Mouse (Mus musculus) WW6 (cell line): ENCODE data around the gene Cd47.

Source experiments
- DNase-seq: peaks from one replicate; pipeline ENCODE4 v3.0.0-alpha.2; 2013; ENCODE audit warnings: low read depth, low spot score

Cd47 gene

DNA sequence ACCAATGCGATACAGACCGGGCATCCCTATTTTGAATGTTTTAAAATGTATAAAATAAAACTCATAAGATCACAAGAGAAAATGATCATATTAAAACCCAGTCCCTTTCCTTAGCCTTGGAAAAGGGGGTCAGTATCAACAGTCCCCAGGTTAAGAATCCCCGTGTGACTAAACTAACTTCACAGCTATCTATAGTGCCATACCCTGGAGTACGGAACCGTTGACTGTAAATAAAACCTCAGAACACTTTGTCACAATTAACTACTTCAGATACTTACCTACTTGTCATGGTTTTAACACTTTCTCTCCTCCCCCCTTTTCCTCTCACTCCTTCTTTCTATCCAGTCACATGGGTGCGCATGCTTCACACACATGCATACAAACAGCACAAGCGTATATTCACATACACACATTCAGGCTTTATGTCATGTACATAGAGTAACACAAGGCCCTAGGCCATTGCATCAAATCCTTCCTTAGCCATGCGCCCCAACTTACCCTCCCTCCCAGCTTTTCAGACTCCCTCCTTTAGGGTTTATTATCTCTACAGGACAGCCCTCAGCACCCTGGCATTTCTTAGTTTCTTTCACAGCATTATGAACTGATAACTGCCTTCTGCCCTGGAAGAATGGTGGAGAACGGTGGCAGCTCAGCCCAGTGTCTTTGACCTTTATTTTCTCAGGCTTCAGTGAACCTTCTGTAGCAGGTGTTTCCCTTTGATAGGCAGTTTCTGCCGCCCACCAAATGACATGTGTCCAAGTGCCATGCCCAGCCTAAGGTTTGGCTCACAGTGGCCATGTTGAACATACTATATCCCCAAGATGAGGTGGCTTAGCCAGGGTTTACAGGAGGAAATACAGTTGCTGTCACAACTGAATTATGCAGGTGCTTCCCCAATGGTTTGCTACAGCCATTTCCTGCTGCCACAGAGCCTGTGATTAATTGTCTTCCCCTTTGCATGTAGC, at the start of gene Cd47:
Cd47 (plus strand) TSS at position 937 of the 965 bp plus-strand sequence.
- no peak for DNase-seq

DNA sequence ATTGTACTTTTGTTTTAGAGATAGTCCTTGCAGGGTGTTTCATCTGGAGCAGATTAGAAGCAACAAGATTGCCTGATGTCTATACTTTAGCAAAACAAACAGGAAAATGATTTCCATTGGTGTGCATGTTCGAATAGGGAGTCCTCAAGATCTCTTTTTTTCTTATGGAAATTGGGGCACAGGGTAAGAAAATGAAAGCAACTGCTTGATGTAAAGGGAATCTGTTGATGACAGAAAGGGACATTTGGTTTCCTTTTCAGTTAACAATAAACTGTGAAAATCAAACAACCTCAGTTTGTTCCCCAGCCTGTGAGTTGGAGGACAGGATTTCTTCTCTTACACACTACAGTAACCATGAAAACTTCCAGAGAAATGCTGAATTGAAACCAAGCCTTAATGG, 47.4 kb upstream of the Cd47 start:
- no peak for DNase-seq

DNA sequence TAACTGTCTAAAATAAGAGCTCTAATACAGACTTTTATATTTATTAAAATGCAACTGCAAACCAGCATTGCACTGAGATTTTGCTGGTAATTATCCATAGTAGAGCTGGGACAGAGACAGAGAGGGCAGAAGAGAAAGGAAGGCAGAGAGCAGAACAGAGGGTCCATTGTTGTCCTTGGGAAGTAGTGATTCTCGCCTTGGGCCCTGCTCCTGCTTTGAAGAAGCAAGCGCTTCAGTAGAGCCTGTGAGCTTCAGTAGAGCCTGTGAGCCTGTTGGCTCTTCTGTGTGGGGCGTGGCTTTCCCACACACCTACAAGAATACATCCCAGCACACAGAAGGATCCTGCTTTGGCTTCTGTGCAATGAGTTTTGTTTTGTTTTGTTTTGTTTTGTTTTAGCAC, 47.0 kb upstream of the Cd47 start:
- no peak for DNase-seq

DNA sequence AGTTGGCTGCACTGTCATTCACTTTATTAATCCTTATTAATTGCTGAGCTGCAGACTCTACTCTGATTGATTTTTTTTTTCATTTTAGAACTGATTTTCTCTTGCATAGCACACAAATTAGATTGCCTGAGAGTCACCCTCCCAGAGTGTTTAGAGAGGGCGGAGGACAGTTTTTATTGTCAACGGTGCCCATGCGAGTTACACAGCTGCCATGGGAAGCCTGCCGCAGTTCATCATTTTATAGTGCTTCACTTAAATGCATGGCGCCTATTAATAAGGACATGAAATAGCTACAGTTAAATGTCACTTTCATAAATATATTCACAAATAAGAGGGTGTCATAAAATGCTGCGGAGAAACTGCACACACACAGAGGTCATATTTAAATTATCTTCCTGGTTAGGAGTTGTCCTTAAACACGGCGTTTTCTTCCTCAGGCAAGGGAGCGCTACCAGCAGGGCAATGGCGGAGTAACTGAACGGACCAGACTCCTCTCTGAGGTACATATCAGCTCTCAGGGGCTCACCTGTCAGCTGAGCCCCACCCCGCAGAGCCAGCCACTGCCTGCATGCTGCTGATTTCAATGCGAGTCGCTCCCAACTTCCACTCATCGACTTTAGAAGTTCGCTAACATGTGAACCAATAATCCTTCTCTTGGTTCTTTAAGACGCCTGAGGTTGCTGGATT, 39.7 kb upstream of the Cd47 start:
- no peak for DNase-seq

DNA sequence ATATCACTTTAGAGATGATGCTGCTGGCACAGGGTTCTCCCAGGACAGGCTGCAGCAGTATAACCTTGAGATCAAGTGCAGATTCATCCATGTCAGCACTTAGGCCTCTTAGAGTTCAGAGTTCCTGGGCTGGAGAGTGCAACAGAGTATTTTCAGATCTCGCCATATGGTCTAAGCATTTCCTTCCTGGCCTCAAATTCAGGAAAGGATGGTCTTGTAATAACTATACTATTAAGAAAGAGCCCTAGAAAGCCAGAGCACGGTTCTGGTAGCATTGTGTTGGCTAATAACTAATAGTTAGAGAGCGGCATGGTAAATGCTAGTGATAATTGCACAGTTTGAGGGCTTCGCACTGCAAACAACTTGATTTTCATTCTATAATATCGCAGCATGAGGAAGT, 38.4 kb upstream of the Cd47 start:
- DNase-seq: no peak

DNA sequence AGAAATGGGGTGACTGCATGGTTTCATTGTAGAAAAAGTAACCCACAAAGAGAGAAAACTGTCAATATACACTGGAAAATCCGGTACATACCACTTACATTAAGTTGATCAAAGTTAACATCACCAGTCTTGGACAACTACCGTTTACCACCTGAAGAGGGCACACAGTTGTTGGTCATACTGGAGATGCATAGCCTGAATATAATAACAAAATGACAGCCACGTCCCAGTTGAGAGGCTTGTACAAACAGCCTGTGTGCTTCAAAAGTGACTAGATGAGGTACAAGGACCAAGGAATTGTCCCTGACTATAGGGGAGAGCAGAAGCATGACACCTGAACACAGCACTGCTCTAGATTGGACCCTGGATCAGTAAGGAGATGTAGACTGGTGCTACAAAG, 34.0 kb upstream of the Cd47 start:
- DNase-seq: no peak

DNA sequence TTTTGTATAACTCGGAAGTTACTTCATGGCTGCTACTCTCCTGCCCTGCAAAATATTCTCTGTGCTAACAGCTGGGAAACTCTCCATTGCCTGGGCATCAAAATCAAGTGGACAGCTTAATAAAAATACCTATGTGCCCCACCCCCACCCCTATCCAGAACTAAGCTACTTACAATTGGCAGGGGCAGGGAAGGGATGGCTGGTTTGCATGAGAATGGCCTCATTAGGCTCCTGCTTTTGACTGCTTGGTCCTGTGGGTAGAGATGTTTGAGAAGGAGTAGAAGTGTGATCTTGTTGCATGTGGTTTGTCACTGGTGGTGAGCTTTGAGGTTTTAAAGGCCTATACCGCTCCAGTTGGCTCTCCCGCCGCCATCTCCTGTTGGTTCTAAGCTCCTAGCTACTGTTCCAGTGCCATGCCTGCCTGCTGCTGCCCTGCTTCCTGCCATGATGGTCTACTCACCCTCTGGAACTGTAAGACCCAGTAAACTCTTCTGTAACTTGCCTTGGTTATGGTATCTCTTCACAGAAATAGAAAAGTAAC, 31.8 kb upstream of the Cd47 start:
- DNase-seq: no peak

DNA sequence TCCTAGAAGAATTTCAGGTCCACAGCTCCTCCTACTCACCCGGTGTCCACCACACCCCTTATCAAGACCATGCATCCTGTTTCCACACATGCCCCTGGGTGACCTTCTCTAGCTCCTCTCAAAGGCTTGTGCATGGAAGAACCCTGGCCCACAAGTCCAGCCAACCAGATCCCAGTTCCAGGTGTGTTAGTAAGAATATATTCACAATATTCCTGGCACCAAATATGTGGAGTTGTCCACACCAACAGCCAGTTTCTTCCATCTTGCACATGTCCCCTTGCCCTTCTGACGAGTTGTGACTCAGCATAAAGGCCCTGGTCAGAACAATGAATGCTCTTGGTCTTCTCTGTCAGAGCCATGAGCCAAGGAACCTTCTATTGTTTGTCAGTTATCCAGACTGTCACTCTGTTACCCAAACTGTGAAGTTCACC, 30.5 kb upstream of the Cd47 start:
- DNase-seq: no peak

DNA sequence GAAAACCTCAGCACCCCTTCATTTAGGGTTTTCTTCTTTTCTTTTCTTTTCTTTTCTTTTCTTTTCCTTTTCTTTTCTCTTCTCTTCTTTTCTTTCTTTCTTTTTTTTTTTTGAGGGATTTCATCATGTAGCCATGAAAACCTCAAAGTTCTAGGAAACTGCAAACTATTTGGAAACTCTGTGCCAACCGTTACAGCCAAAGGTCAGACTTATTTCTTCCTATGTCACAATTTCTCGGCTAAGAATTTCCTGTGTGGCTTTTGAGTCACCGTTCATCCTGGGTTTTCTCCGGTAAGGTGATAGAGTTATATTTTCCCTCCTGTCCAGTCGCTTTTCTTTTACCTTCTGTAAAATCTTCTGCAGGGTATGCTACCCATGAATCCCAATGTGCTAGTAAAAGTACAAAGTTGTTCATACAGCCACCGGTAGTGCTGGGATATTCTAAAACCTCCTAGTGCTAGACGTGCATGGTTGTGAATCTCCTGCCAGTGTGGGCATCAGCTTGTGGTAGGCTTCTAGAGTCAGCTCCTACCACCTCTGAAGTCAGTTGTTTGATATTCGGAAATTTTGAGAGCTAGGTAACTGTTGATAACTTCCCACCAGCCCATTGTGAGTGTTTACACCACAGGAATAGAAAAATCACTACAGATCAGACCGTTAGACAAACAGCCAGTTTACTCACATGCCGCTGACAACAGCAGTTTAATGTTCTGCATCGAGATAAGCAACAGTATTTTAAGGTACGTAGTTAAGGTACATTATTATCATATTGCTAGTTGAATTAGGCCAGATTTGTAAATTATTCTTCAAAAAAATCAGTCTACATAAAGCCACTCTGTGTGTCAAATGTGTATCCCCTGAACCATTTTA, 29.8 kb upstream of the Cd47 start:
- DNase-seq: no peak

DNA sequence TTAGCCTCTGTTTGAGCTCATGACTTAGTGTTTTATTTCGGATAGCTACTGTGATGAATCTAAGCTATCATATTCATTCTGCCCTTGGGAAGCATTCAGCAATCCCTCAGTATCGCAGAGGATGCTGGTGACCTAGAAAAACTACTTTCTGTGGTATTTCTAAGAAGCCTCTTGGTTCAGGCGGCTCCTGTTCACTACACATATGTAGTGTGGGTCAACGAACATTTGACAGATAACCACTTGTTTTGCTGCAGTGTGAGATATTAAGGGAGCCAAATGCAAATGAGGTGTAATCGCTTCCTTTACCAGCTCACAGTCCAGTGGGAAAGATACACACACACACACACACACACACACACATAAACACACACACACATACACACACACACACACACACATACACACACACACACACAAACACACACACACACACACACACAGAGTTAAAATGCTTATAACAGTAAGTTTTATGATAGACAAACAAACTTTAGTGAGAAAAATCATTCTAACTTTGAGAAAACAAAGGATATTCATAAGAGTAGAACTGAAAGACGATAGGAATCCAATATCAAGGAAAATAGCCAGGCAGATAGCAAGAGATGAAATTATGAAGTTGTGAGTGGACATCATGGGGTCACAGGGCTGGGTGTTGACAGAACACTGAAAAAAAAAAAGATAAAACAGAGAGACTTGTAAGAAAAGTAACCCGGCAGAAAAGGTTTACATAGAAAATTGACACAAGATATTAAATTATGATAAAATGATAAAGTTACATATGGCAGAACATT, 28.5 kb upstream of the Cd47 start:
- DNase-seq: no peak

DNA sequence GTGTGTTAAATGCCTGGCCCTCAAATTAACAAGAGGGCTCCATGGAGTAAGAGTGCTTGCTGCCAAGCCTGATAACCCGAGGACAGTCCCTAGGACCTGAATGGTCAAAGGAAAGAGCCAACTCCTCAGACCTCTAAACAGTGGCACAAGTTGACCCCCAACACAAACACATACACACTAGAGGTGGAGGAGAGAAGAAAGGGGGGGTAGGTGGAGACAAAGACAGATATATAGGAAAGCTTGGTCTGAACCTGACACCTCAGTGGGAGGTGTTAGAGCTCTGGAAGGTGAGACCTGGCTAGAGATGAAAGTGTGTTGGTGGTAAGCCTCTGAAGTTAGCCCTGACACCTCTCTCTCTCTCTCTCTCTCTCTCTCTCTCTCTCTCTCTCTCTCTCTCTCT, 27.8 kb upstream of the Cd47 start:
- DNase-seq: no peak

DNA sequence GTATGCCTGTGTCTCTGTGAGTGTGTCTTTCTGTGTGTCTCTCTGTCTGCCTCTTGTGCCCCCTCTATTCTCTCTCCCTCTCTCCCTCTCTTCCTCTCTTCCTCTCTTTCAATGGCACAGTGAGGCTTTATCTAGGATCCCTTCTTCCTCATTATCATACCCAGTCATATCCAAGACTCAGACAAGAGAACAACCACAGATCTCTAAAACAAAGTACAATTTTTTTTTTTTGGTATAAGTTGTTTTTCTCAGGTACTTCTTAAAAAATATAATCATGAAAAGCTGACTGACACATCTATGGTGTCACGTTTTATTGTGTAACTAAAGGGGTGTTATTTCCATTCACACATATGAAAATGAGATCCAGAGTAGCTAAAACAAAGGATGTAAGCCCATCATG, 27.3 kb upstream of the Cd47 start:
- DNase-seq: no peak

DNA sequence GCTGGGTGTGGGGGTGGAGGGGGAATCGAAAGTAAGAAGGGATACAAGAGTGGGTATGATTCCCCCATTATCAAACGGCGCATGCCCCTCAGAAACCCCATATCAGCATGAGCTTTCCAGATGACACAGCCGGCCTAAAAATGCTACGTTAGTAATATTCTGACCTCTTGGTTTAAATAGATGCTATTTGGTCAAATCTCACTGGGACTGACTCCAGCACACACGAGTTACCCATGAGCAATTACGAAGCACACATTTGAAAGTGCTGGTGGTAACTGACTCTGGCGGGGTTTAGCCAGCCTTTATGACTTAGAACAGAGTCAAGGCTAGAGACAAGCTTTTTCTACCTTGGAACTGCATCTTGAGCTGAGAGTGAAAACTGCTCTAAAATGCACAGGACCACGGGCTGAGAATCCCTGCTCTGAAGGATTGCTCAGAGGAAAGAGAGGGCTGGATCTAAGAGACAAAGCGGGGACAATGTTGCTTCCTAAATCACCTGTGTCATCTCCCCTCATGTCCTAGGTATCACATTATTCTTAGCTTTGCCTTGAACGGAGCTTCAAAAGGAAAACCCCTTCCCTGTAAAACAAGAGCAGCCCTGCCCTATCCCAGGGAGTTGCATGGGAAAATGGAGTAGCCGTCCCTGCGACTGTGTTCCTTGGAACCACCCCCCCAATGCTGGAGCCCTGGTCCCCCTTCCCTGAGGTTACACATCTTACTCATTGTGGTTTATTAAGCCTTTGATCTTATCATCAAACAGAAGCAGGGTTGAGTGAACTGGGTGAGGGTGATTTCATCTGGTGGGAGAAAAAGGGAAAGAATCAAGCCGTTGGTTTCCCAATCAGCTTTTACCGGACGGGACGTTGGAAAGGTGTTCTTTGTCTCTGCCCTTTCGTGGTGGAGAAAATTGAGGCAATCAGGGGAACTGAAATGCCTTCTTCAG, 26.0 kb upstream of the Cd47 start:
- no peak for DNase-seq

DNA sequence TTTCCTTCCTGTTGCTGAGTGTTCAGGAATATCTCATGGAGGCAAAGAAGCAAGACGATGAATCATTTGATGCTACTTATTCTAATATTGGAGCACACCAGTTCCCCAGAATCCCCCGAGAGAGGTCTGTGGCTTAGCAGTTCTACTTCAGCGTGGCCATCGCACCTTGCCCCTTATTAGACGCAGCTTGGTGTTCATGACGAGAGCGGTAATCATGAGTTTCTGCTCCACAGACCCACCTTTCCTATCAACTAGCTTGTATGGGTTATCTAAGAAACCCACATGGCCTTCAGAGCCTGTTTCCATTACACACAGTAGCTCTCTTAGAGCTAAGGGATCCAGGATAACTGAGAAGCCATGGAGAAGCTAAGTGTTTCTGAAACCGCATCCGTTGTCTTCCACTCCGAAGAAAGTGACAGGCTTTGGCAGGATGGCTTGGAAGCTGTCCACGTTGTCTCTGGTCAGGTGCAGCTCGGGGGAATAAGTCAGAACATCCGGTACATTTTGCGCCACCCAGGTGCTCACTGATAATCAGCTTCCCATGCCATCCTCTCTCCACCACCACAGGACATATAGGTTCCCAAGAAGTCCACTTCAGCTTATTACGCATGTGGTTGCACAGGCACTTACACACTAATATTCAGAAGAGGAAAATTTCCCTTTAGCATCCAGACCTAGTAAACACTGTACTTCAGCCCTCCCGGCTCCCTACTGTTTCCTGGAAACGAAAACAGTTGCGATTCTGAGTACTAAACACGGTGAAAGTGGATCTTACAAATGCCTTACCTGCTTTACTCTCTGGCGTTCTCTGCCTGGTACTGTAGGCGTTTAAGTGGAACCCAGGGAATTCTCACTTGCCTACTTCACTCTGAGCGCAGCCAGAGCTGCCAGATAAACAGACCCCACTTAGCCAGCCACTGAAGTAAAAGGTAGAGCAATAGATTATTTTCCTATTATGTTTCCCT, 25.0 kb upstream of the Cd47 start:
- no peak for DNase-seq

DNA sequence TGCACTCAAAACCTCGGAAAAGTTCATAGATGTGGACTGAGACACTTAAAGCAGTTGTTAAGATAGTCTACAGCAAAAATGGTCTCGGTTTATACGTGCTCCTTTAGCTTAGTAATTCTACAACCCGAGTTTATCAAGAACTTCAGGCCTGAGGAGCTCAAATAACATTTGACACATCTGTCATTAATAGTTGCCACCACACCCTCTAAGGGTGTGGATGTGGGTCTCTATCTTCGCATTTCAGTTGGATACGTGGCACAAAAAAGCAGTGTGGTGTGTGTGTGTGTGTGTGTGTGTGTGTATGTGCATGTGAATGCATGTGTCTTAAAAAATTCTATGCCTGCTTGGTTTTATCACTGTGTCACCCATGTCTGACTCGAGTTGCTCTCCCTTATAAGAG, 23.4 kb upstream of the Cd47 start:
- DNase-seq: no peak

DNA sequence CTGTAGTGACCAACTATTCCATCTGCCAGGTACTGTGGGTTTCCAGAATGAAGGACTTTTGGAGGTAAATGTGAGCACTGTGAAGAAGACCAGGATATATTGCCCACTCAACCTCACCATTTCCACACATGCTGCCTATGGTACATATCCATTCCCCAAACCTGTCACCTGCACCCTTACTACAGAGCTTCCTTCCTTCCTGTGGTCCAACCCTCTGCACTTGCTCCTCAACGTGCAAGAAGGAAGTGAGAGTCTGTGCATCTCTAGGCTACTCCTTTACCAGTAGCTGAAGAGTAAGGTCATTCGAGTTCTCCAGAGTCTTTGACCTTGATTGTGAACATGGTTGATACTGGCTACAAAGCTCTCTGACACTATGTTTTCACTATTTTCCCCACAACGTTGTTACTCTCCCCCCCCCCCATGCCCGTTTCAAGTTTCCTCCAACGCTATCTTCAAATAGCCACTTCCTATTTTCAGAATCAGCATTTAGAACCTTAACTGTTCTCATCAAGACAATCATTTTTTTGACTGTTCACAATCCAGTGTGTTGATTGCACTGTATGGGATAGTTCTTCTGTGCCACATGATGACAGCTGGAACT, 18.7 kb upstream of the Cd47 start:
- no peak for DNase-seq

DNA sequence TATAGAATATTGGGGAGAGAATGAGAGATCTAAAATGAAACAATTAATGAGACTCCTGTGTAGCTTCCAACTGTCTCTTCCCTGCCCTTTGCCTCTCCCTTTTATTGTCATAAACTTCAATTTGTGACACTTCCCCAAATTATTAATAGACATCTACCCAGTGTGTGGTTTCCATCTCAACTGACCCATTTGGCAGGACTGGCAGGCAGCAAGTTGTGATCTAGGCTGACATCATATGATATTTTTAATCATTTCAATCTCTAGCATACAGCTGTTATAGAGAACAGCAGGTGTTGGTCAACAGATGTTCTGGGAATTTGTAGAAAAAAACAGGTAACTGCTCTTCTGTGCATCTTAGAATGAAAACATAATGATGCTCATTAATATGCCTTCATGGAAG, 17.0 kb upstream of the Cd47 start:
- no peak for DNase-seq

DNA sequence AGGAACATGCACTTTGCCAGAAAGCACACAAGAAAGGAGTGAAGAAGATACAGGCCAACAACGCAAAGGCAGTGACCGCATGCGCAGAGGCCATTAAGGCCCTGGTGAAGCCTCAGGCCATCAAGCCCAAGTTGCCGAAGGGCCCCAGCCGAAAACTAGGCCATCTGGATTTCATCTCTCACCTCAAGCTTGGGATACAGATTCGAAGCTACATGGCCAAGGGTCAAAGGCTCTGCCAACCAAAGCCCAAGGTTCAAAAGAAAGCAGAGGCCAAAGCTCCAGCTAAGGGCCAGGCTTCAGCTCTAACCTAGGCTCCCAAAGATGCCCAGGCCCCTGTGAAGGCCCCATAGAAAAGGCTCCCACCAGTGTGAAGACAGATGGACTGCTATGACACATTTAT, 14.2 kb upstream of the Cd47 start:
- DNase-seq: no peak
